Mouse (Mus musculus) embryo, embryonic 11.5 days (tissue): ENCODE data around the gene Rab3ip.

Source experiments
- DNase-seq: peaks from one replicate; pipeline ENCODE4 v3.0.0-alpha.2; 2012; ENCODE audit warnings: low read depth, low spot score

The Rab3ip gene

GRCm38 (mm10) chr10:116950009-116950769 lies at the start of gene Rab3ip:
Rab3ip (minus strand) TSS chr10:116950769.
- peak; percentile 80 for DNase-seq

- DNase-seq, result no peak
These were observed 48.3 kb upstream of the Rab3ip start for GRCm38 (mm10) chr10:116998716-116999455.

GRCm38 (mm10) chr10:116996236-116996600 lies 45.6 kb upstream of the Rab3ip start:
- DNase-seq, result no peak

GRCm38 (mm10) chr10:116995584-116996235 lies 45.1 kb upstream of the Rab3ip start:
- DNase-seq, result no peak

- no peak for DNase-seq
These were observed 44.6 kb upstream of the Rab3ip start for GRCm38 (mm10) chr10:116995162-116995561.

GRCm38 (mm10) chr10:116993971-116994370 lies 43.4 kb upstream of the Rab3ip start:
- no peak for DNase-seq

- DNase-seq, result no peak
These were observed 35.9 kb upstream of the Rab3ip start, which contains the start of gene Best3 for GRCm38 (mm10) chr10:116986264-116987082. Best3 (plus strand) TSS chr10:116986314.

GRCm38 (mm10) chr10:116984836-116985235 lies 34.3 kb upstream of the Rab3ip start:
- DNase-seq, result no peak

- DNase-seq, result no peak
These were observed 32.0 kb upstream of the Rab3ip start for GRCm38 (mm10) chr10:116982526-116982925.

- no peak for DNase-seq
These were observed 30.3 kb upstream of the Rab3ip start for GRCm38 (mm10) chr10:116980888-116981287.

GRCm38 (mm10) chr10:116980273-116980672 lies 29.7 kb upstream of the Rab3ip start:
- DNase-seq, result no peak

GRCm38 (mm10) chr10:116978841-116979240 lies 28.3 kb upstream of the Rab3ip start:
- no peak for DNase-seq

GRCm38 (mm10) chr10:116977858-116978257 lies 27.3 kb upstream of the Rab3ip start:
- DNase-seq, result no peak

GRCm38 (mm10) chr10:116977455-116977854 lies 26.9 kb upstream of the Rab3ip start:
- no peak for DNase-seq

- no peak for DNase-seq
These were observed 21.9 kb upstream of the Rab3ip start, which contains the start of gene Gm10271 for GRCm38 (mm10) chr10:116972509-116972908. Gm10271 (minus strand) TSS chr10:116972609.

- DNase-seq, result no peak
These were observed 18.2 kb upstream of the Rab3ip start for GRCm38 (mm10) chr10:116968741-116969140.

GRCm38 (mm10) chr10:116966065-116966464 lies 15.5 kb upstream of the Rab3ip start:
- no peak for DNase-seq

- no peak for DNase-seq
These were observed 14.7 kb upstream of the Rab3ip start for GRCm38 (mm10) chr10:116965297-116965696.

GRCm38 (mm10) chr10:116964571-116964970 lies 14.0 kb upstream of the Rab3ip start:
- no peak for DNase-seq

- no peak for DNase-seq
These were observed 13.5 kb upstream of the Rab3ip start for GRCm38 (mm10) chr10:116964084-116964483.

- no peak for DNase-seq
These were observed 12.2 kb upstream of the Rab3ip start for GRCm38 (mm10) chr10:116962803-116963202.
